24 mouse cellular contexts compared by ENCODE assay signal in the genomic region with DNA sequence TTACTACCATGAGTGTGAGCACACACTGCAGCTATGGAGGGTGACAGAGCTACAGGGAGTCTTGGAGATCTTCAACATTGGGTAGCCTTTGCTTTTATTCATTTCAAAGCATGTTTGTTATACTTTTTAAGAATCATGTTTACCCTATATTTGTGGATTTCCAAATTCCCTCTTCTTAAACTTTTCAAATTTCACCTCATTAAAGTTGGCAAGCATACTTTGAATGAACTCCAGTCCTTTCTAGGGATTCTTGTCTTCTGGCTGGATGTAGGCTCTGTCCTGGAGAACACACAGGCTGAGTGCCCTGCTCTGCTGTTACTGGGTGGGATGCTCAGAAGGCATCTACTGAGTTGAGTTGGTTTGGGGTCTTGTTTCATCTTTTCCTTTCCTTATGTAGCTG.
A peak's percentile ranks its signal among the peaks of the same experiment; 100 is the strongest.
DNase-seq lines count a peak whose midpoint lies in the region; ATAC-seq and TF ChIP-seq lines count a peak whose summit lies in the region.
"Had no signal": no experiment of that assay in that cellular context is flagged by ENCODE, and none has a peak within 500 bp of the region (broad histone marks: within the 10 kb centered on the region; RNA-seq: fewer than 3 reads in every experiment).

No protein-coding gene starts in this region.

- no peak for TF ChIP-seq CTCF in liver, postnatal 0 days (IDR thresholded peaks at IDR 0.05; ENCODE audit: low read depth)
- TF ChIP-seq CTCF in lung, embryonic 14.5 days (IDR thresholded peaks at IDR 0.05; ENCODE audit: low read depth): no peak
- no peak for TF ChIP-seq CTCF in lung, adult 2 months (IDR thresholded peaks at IDR 0.05; ENCODE audit: insufficient read depth, low read length)

- H3K9ac ChIP-seq in liver, embryonic 13.5 days: no peak overlapping the region
- no peak overlapping the region for H3K9ac ChIP-seq in liver, postnatal 0 days (replicated peaks)
- no peak overlapping the region for H3K9ac ChIP-seq in lung, embryonic 14.5 days
- H3K9ac ChIP-seq in lung, embryonic 16.5 days (ENCODE audit: low read length): no peak overlapping the region
- H3K9ac ChIP-seq: embryonic facial prominence, embryonic 12.5 days; forebrain, embryonic 13.5 days; forebrain, embryonic 15.5 days had no signal

- TF ChIP-seq POLR2A in lung, adult 2 months (IDR thresholded peaks at IDR 0.05; ENCODE audit: borderline replicate concordance, extremely low read depth, low read depth, low read length): no peak

- H3K4me2 ChIP-seq in liver, embryonic 13.5 days: no peak overlapping the region
- no peak overlapping the region for H3K4me2 ChIP-seq in liver, postnatal 0 days (ENCODE audit: low read depth, low read length)
- no peak overlapping the region for H3K4me2 ChIP-seq in lung, embryonic 14.5 days
- H3K4me2 ChIP-seq in lung, embryonic 16.5 days (ENCODE audit: low read depth, low read length): no peak overlapping the region
- H3K4me2 ChIP-seq: embryonic facial prominence, embryonic 12.5 days; forebrain, embryonic 13.5 days; forebrain, embryonic 15.5 days had no signal

- TF ChIP-seq EP300 in liver, postnatal 0 days (IDR thresholded peaks at IDR 0.05; ENCODE audit: low read depth): no peak

- H3K27ac ChIP-seq in liver, embryonic 13.5 days: 0 out of 2 replicates have a peak overlapping the region, but pooled peaks have one; percentile 20
- H3K27ac ChIP-seq in liver, postnatal 0 days (ENCODE audit: low read depth): no peak overlapping the region
- H3K27ac ChIP-seq in lung, embryonic 14.5 days (ENCODE audit: low read depth): peak overlapping the region; percentile 55; the same call in 1 of the 2 replicates
- peak overlapping the region; percentile 11; the same call in 1 of the 2 replicates for H3K27ac ChIP-seq in lung, embryonic 16.5 days (ENCODE audit: low read length)
- H3K27ac ChIP-seq: embryonic facial prominence, embryonic 10.5 days; embryonic facial prominence, embryonic 12.5 days; forebrain, embryonic 13.5 days; forebrain, embryonic 15.5 days had no signal

- H3K27me3 ChIP-seq in liver, embryonic 13.5 days: peaks cover 5% of the 10 kb centered on the region; the same call in 1 of the 2 replicates
- H3K27me3 ChIP-seq in liver, postnatal 0 days (ENCODE audit: insufficient read depth, low read length): no peaks in the 10 kb centered on the region
- H3K27me3 ChIP-seq in lung, embryonic 14.5 days (ENCODE audit: insufficient read depth, low read length): no peaks in the 10 kb centered on the region
- no peaks in the 10 kb centered on the region for H3K27me3 ChIP-seq in lung, embryonic 16.5 days (ENCODE audit: control insufficient read depth, insufficient read depth, low read depth, low read length)
- H3K27me3 ChIP-seq: CH12.LX; embryonic facial prominence, embryonic 12.5 days; forebrain, embryonic 13.5 days; forebrain, embryonic 15.5 days; Patski had no signal

- H3K36me3 ChIP-seq in liver, embryonic 13.5 days: no peaks in the 10 kb centered on the region
- H3K36me3 ChIP-seq in liver, postnatal 0 days (replicated peaks; ENCODE audit: insufficient read depth, low read length): no peaks in the 10 kb centered on the region
- H3K36me3 ChIP-seq in lung, embryonic 14.5 days (ENCODE audit: insufficient read depth): no peaks in the 10 kb centered on the region
- H3K36me3 ChIP-seq in lung, embryonic 16.5 days (ENCODE audit: control insufficient read depth, insufficient read depth, low read length): no peaks in the 10 kb centered on the region
- H3K36me3 ChIP-seq: embryonic facial prominence, embryonic 10.5 days; embryonic facial prominence, embryonic 12.5 days; forebrain, embryonic 15.5 days; G1E had no signal

- H3K4me1 ChIP-seq in liver, embryonic 13.5 days (replicated peaks): peaks cover 64% of the 10 kb centered on the region
- H3K4me1 ChIP-seq in liver, postnatal 0 days (ENCODE audit: insufficient read depth): peaks cover 57% of the 10 kb centered on the region
- H3K4me1 ChIP-seq in lung, embryonic 14.5 days (ENCODE audit: insufficient read depth): peaks cover 26% of the 10 kb centered on the region
- H3K4me1 ChIP-seq in lung, adult 2 months (ENCODE audit: control insufficient read depth, insufficient read depth, low read length): peaks cover 10% of the 10 kb centered on the region
- peaks cover 46% of the 10 kb centered on the region for H3K4me1 ChIP-seq in lung, embryonic 16.5 days (replicated peaks; ENCODE audit: control insufficient read depth, insufficient read depth, low read length)

- no peak overlapping the region for H3K4me3 ChIP-seq in liver, embryonic 13.5 days (replicated peaks)
- H3K4me3 ChIP-seq in liver, postnatal 0 days (ENCODE audit: low read depth, low read length): no peak overlapping the region
- H3K4me3 ChIP-seq in lung, embryonic 14.5 days (ENCODE audit: low read depth, low read length): no peak overlapping the region
- no peak overlapping the region for H3K4me3 ChIP-seq in lung, adult 2 months (replicated peaks; ENCODE audit: extremely low read depth, low read depth, low read length)
- no peak overlapping the region for H3K4me3 ChIP-seq in lung, embryonic 16.5 days (ENCODE audit: low read length)
- H3K4me3 ChIP-seq: embryonic facial prominence, embryonic 10.5 days; embryonic facial prominence, embryonic 12.5 days; forebrain, embryonic 13.5 days; forebrain, embryonic 15.5 days had no signal

- DNase-seq in liver, embryonic 13.5 days: no peak
- DNase-seq in liver, postnatal 0 days: no peak
- peak; percentile 76 for DNase-seq in lung, embryonic 14.5 days
- DNase-seq in lung, adult 2 months: no peak
- DNase-seq in lung, postnatal 36 days: no peak
- DNase-seq: adrenal gland, adult 8-10 months; adrenal gland, postnatal 14 days; adrenal gland, postnatal 36 days; B cell, adult 2 months; cerebellum, adult 11-12 months; cerebellum, adult 2 months; cerebellum, adult 9-10 months; cerebellum, postnatal 10 days; cerebellum, postnatal 25 days had no signal

- H3K9me3 ChIP-seq in liver, embryonic 13.5 days (replicated peaks): no peaks in the 10 kb centered on the region
- no peaks in the 10 kb centered on the region for H3K9me3 ChIP-seq in liver, postnatal 0 days (ENCODE audit: low read length)
- no peaks in the 10 kb centered on the region for H3K9me3 ChIP-seq in lung, embryonic 14.5 days (ENCODE audit: low read depth, low read length)
- no peaks in the 10 kb centered on the region for H3K9me3 ChIP-seq in lung, embryonic 16.5 days (ENCODE audit: control insufficient read depth, low read length)
- H3K9me3 ChIP-seq: embryonic facial prominence, embryonic 10.5 days; embryonic facial prominence, embryonic 12.5 days; forebrain, embryonic 13.5 days; forebrain, embryonic 15.5 days had no signal

- ATAC-seq in liver, embryonic 13.5 days (ENCODE audit: low read depth): no peak
- ATAC-seq in liver, postnatal 0 days: no peak
- 0 out of 2 replicates have a peak, but pooled peaks have one; percentile 43 for ATAC-seq in lung, embryonic 14.5 days (ENCODE audit: insufficient read depth)
- ATAC-seq in lung, embryonic 16.5 days (ENCODE audit: low read depth): peak; percentile 32; the same call in 1 of the 2 replicates
- ATAC-seq: activated CD4-positive, CD25-positive, alpha-beta regulatory T cell, adult 4 months; CD4-positive, CD25-positive, alpha-beta regulatory T cell, adult 4 months; forebrain, embryonic 13.5 days; forebrain, embryonic 15.5 days; Patski had no signal

Comparison
In these comparisons a context has a peak if more than half of its experiments do, and no peak if none do; other contexts are left out.
1. ATAC-seq: peak in lung, embryonic 14.5 days (single experiment) and lung, embryonic 16.5 days (single experiment); none in liver, embryonic 13.5 days (single experiment) and liver, postnatal 0 days (single experiment).